Mouse (Mus musculus) testis, adult 2 months (tissue): ENCODE results near the gene Abhd2. TPM values are rescaled to one million over a fixed set of nuclear protein-coding genes. Genes with fewer than 3 reads are reported as not detected.

ENCODE experiments used
- H3K27ac ChIP-seq: fragments of 200-500 bp; 2 replicates; pipeline ENCODE4 v1.5.1; 2012; ENCODE audit warnings: low read depth, low read length; ENCODE audit not compliant: control insufficient read depth, insufficient read depth
- H3K27me3 ChIP-seq: fragments of 200-500 bp; 2 replicates; pipeline ENCODE4 v1.6.1; 2012; ENCODE audit warnings: mild to moderate bottlenecking, low read length, moderate library complexity; ENCODE audit not compliant: control insufficient read depth, insufficient read depth
- H3K36me3 ChIP-seq: fragments of 200-500 bp; 2 replicates; pipeline ENCODE4 v1.6.1; 2012; ENCODE audit warnings: mild to moderate bottlenecking, low read length; ENCODE audit not compliant: control insufficient read depth, insufficient read depth
- H3K4me1 ChIP-seq: fragments of 200-500 bp; 2 replicates; pipeline ENCODE4 v1.6.1; 2012; ENCODE audit warnings: low read length; ENCODE audit not compliant: control insufficient read depth, insufficient read depth
- H3K4me3 ChIP-seq: fragments of 200-500 bp; 2 replicates; pipeline ENCODE4 v1.5.1; 2012; ENCODE audit warnings: low read depth, mild to moderate bottlenecking, low read length, moderate library complexity, mixed read lengths; ENCODE audit not compliant: control insufficient read depth
- CTCF ChIP-seq: fragments of 200-500 bp; IDR thresholded peaks from 2 replicates; pipeline ENCODE4 v1.5.1; 2012; ENCODE audit warnings: low read depth, mild to moderate bottlenecking, inconsistent platforms, low read length, moderate library complexity; ENCODE audit not compliant: control insufficient read depth, insufficient read depth, insufficient replicate concordance
- POLR2A ChIP-seq: fragments of 200-500 bp; IDR thresholded peaks from 2 replicates; pipeline ENCODE4 v1.6.1; 2012; ENCODE audit warnings: low read depth, mild to moderate bottlenecking, inconsistent platforms, low read length, moderate library complexity; ENCODE audit not compliant: control insufficient read depth
- polyA plus RNA-seq: library from polyadenylated mRNA; depleted of rRNA; stranded (reverse); fragments of >200 nt; gene quantifications from 2 replicates; pipeline ENCODE4 v1.2.3, GENCODE M21; 2012

Abhd2 gene
- polyA plus RNA-seq, 1 experiment, result 50.3 TPM

DNA sequence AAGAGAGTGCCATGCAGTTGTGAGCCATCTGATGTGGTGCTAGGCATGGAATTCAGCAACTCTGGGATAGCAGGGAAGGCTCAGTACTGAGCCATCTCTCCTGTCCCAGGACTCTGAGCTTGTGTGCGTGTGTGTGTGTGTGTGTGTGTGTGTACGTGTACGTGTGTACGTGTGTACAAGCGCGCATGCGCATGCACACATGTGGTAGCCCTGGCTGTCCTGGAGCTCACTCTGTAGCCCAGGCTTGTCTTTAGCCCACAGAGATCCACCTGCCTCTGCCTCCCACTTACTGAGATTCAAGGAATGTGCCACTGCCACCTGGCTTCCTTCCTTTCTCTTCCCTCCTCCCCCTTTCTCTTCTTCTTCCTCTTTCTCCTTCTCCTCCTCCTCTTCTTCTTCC lies 120.9 kb downstream of the Abhd2 start:
- peaks cover 9% of the 10 kb centered on the region for H3K4me1 ChIP-seq
- TF ChIP-seq CTCF (no peak), POLR2A (no peak)
- H3K27me3 ChIP-seq, result no peaks in the 10 kb centered on the region
- H3K27ac ChIP-seq, result no peak overlapping the region
- H3K4me3 ChIP-seq, result no peak overlapping the region
- no peaks in the 10 kb centered on the region for H3K36me3 ChIP-seq

DNA sequence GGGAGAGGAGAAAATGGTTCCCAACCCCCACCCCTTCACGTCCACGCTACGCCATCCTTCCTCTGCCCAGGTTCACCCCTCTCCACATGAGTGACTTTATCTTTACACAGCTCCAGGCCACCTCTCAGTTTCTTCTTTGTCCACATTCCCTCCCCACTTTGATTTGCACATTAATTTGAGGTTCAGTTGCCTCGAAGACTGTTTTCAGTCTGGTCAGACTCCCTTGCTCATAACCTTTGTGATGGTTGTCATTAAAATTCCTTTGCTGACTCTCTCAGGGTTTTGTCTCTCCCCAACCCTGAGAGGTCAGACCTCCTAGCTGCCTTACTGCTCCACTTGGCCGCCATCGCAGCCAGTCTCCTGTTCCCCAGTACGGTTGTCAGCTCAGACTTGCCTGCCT lies 121.7 kb downstream of the Abhd2 start:
- no peak overlapping the region for H3K4me3 ChIP-seq
- TF ChIP-seq POLR2A (no peak), CTCF (no peak)
- no peaks in the 10 kb centered on the region for H3K27me3 ChIP-seq
- no peaks in the 10 kb centered on the region for H3K36me3 ChIP-seq
- no peak overlapping the region for H3K27ac ChIP-seq
- H3K4me1 ChIP-seq, result peaks cover 9% of the 10 kb centered on the region

DNA sequence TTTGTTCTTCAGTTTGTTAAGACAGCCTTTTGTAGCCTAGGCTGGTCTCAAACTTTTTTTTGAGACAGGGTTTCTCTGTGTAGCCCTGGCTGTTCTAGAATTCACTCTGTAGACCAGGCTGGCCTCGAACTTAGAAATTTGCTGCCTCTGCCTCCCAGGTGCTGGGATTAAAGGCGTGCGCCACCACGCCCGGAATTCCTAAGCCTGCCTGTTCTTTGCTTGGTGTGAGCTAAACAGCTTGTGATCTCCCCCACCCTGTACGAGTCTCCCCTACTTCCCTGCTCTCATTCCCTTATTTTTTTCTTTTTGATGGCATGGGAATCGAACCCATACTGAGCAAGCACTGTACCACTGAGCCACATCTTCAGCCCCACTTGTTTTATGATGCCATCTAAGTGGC lies 122.2 kb downstream of the Abhd2 start:
- Histone ChIP-seq H3K4me3 (no peak overlapping the region), H3K27ac (no peak overlapping the region), H3K4me1 (peaks cover 9% of the 10 kb centered on the region), H3K27me3 (no peaks in the 10 kb centered on the region), H3K36me3 (no peaks in the 10 kb centered on the region)
- TF ChIP-seq CTCF (no peak), POLR2A (no peak)

DNA sequence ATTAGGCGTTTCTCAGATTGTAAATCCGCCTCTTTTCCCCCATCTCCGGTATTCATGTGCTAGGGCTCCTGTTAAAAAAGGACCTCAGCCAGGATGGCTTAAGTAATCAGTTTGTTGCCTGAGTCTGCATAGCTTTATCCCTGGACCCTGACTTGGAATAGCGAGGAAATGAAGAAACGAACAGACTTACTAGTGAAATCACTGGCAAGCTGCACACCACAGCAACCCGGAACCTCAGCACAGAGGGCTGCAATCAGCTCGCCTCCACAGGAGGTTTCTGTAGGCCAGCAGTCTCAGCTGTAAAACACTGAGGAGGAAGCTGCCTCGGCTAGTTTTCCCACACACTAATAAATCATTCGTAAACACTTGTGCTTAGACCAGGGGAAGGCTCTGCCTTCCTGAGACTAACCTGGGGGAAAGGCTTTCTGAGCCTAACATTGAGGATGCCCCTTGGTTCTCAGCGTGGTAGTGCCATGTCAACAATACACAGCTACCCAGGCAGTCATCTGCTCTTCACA lies 124.5 kb downstream of the Abhd2 start:
- Histone ChIP-seq H3K4me1 (peaks cover 5% of the 10 kb centered on the region), H3K27ac (no peak overlapping the region), H3K4me3 (no peak overlapping the region), H3K36me3 (no peaks in the 10 kb centered on the region), H3K27me3 (no peaks in the 10 kb centered on the region)
- TF ChIP-seq CTCF, result no peak
- TF ChIP-seq POLR2A, result no peak

DNA sequence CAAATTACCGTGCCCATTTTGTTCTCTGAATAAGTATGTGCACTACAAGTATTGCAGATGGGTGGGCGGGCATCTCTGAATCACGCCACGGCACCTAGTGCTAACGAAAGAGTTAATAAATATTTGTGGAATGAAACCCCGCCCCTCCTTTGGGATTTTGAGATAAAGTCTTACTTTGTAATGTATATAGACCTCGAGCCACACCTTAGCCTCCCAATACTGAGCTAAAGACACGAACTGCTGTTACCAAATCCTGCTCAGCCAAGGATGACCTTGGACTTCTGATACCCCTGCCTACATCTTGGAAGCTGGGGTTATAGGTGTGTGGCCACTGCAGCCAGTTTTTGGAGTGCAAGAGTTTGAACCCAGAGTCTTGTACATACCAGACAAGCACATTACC lies 125.4 kb downstream of the Abhd2 start:
- no peak for TF ChIP-seq CTCF
- Histone ChIP-seq H3K27me3 (no peaks in the 10 kb centered on the region), H3K27ac (no peak overlapping the region), H3K4me1 (no peaks in the 10 kb centered on the region), H3K4me3 (no peak overlapping the region), H3K36me3 (no peaks in the 10 kb centered on the region)

DNA sequence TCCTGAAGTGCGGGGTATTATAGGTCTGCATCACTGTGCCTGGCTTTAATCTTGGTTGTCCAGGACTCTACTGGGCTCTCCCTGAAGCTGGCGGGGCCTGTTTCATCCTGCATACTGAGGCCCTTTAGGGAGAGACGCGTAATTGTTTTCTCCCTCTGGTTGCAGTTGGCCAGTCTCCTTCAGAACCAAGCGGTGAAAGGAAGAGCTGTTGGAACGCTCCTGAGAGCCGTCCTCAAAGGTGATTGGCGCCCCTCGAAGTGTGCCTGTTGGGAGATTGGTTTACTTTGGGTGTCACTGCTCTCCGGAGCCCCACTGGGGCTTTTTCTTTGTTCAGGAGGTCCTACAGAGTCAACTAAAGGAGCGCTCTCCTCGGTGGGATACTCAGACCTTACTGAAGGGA lies 126.0 kb downstream of the Abhd2 start:
- Histone ChIP-seq H3K27ac (no peak overlapping the region), H3K4me1 (no peaks in the 10 kb centered on the region), H3K27me3 (no peaks in the 10 kb centered on the region), H3K36me3 (no peaks in the 10 kb centered on the region), H3K4me3 (no peak overlapping the region)
- no peak for TF ChIP-seq POLR2A
- TF ChIP-seq CTCF, result no peak

DNA sequence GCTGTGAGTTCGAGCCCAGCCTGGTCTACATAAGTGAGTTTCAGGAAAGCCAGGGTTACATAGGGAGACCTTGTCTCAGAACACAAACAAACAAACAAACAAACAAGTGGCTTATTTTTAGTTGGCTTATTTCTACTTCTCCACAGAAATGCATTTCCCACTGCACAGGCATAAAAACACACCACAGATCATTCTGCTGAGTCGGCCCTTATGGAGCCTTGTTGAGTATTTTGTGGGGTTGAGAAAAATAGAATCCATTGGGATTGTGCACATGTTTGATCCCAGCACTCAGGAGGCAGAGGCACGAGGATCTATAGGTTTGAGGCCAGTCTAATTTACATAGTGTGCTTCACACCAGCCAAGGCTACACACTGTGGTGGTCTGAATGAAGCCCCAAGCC lies 127.3 kb downstream of the Abhd2 start:
- Histone ChIP-seq H3K27ac (no peak overlapping the region), H3K4me1 (no peaks in the 10 kb centered on the region), H3K27me3 (no peaks in the 10 kb centered on the region), H3K36me3 (no peaks in the 10 kb centered on the region), H3K4me3 (no peak overlapping the region)
- TF ChIP-seq CTCF (no peak), POLR2A (no peak)
